ENCODE assay signal across 9 mouse cellular contexts in genomic region chr7:49267621-49268325, GRCm38 (mm10).
A peak's percentile ranks its signal among the peaks of the same experiment; 100 is the strongest.
DNase-seq lines count a peak whose midpoint lies in the region; TF ChIP-seq lines count a peak whose summit lies in the region.
"Had no signal": no experiment of that assay in that cellular context is flagged by ENCODE, and none has a peak within 500 bp of the region (broad histone marks: within the 10 kb centered on the region; RNA-seq: fewer than 3 reads in every experiment).

No protein-coding gene starts in this region.

- TF ChIP-seq POLR2A in cortical plate, adult 2 months (IDR thresholded peaks at IDR 0.05; ENCODE audit: extremely low read depth, insufficient read depth, low read length), result no peak

- peaks cover 24% of the 10 kb centered on the region for H3K4me1 ChIP-seq in cortical plate, adult 2 months (ENCODE audit: control insufficient read depth, insufficient read depth, low read length)

- peak overlapping the region; percentile 86 for H3K27ac ChIP-seq in cortical plate, adult 2 months (ENCODE audit: insufficient read depth, low read length)
- H3K27ac ChIP-seq: kidney, embryonic 15.5 days had no signal

- intact Hi-C loops in gastrocnemius, postnatal 14 days (cut with DNase I; ENCODE audit: low total_unique reads), result no loop called here
- intact Hi-C loops in left cerebral cortex, postnatal 36 days (cut with DNase I), result loop anchor here (10.0 kb wide), 1 partner anchor 383 kb away; the partner anchor contains the start of gene E2f8

- no peak for TF ChIP-seq CTCF in cortical plate, adult 2 months (IDR thresholded peaks at IDR 0.05; ENCODE audit: extremely low read depth, insufficient read depth, low read length)

- DNase-seq in gastrocnemius, adult 8-10 months (ENCODE audit: low spot score in 2 of 2), result peak; percentile 27 to 51
- no peak for DNase-seq in gastrocnemius, postnatal 14 days
- DNase-seq in brain, adult 2 months (ENCODE audit: low read depth, low spot score), result peak; percentile 95
- DNase-seq in left cerebral cortex, postnatal 36 days (ENCODE audit: low spot score in 2 of 2), result peak; percentile 77
- DNase-seq in adrenal gland, adult 2 months, result no peak
- no peak for DNase-seq in thymus, postnatal 0 days (ENCODE audit: low spot score)
- no peak for DNase-seq in adrenal gland, postnatal 36 days

- no peak overlapping the region for H3K4me3 ChIP-seq in cortical plate, adult 2 months (ENCODE audit: insufficient read depth, low read length)
- H3K4me3 ChIP-seq: kidney, embryonic 15.5 days had no signal

Comparison
In these comparisons a context has a peak if more than half of its experiments do, and no peak if none do; other contexts are left out.
1. DNase-seq: peak in gastrocnemius, adult 8-10 months (2 of 2), brain, adult 2 months (single experiment) and left cerebral cortex, postnatal 36 days (2 of 2); none in gastrocnemius, postnatal 14 days (single experiment), adrenal gland, adult 2 months (single experiment), thymus, postnatal 0 days (single experiment) and adrenal gland, postnatal 36 days (0 of 2).